Mouse (Mus musculus) adrenal gland, postnatal 4 days (tissue): ENCODE measurements around the gene Dnase1l1. TPM values are rescaled to one million over a fixed set of nuclear protein-coding genes. Genes with fewer than 3 reads are reported as not detected.

ENCODE experiments used
- microRNA-seq: library from miRNA; unstranded; fragments of <30 nt; microRNA quantifications from one replicate; pipeline ENCODE4 v1.2.0, GENCODE M21; 2021
- total RNA-seq, 2 experiments: library from RNA; stranded (reverse); gene quantifications; 2 replicates each; pipeline ENCODE4 v1.2.3; 2021

Dnase1l1 gene
- total RNA-seq, 2 experiments from 2014 or later, result 13.5 to 16.4 TPM

Small RNA genes within 50 kb of the gene (microRNA-seq; reads per million reads assigned to microRNA genes)
- gene Mir7091, result not detected
- gene Mir7092, result not detected

Other genes starting within 250 kb of the Dnase1l1 start
- not detected for gene Opn1mw, start 154.9 kb downstream of the Dnase1l1 start, total RNA-seq
- gene Mecp2, start 147.0 kb downstream of the Dnase1l1 start, total RNA-seq, result 10 to 100 TPM; 41.1 to 45.1 TPM
- not detected for gene Tex28, start 114.5 kb downstream of the Dnase1l1 start, total RNA-seq
- not detected for gene Tktl1, start 105.1 kb downstream of the Dnase1l1 start, total RNA-seq
- 100 to 1,000 TPM; 207 to 261 TPM for gene Flna, start 32.5 kb downstream of the Dnase1l1 start, total RNA-seq
- gene Emd, start 27.6 kb downstream of the Dnase1l1 start, total RNA-seq, result 10 to 100 TPM; 46.9 to 51.7 TPM
- gene Rpl10, start 11.5 kb downstream of the Dnase1l1 start, total RNA-seq, result 100 to 1,000 TPM; 472 to 522 TPM
- 100 to 1,000 TPM in 1 of 2 experiments, 10 to 100 TPM in 1; 95.2 to 102 TPM for gene Taz, start 425 bp downstream of the Dnase1l1 start, total RNA-seq
- gene Atp6ap1, start 14.8 kb upstream of the Dnase1l1 start, total RNA-seq, result 100 to 1,000 TPM; 135 to 140 TPM
- 100 to 1,000 TPM; 153 to 190 TPM for gene Gdi1, start 22.7 kb upstream of the Dnase1l1 start, total RNA-seq
- 10 to 100 TPM; 49.7 to 55.5 TPM for gene Fam50a, start 30.7 kb upstream of the Dnase1l1 start, total RNA-seq
- 10 to 100 TPM; 17.4 to 22.7 TPM for gene Plxna3, start 46.7 kb upstream of the Dnase1l1 start, total RNA-seq
- 10 to 100 TPM; 64.0 to 74.8 TPM for gene Lage3, start 71.3 kb upstream of the Dnase1l1 start, total RNA-seq
- 10 to 100 TPM; 52.7 to 56.9 TPM for gene Ubl4a, start 90.9 kb upstream of the Dnase1l1 start, total RNA-seq
- 10 to 100 TPM; 13.7 to 17.5 TPM for gene Slc10a3, start 91.0 kb upstream of the Dnase1l1 start, total RNA-seq
- 10 to 100 TPM; 26.0 to 32.0 TPM for gene Fam3a, start 110.9 kb upstream of the Dnase1l1 start, total RNA-seq
- gene Ikbkg, start 111.0 kb upstream of the Dnase1l1 start, total RNA-seq, result 10 to 100 TPM; 60.2 to 65.5 TPM
- gene G6pdx, start 146.9 kb upstream of the Dnase1l1 start, total RNA-seq, result 10 to 100 TPM; 84.9 to 86.2 TPM
- gene Gm6880, start 199.1 kb upstream of the Dnase1l1 start, total RNA-seq, result not detected